Mouse (Mus musculus) erythroblast, adult 5-6 weeks (primary cell): ENCODE data around the gene Snrk. TPM values are rescaled to one million over a fixed set of nuclear protein-coding genes. Genes with fewer than 3 reads are reported as not detected.

Source experiments
- ATAC-seq: replicated peaks from 2 replicates; pipeline ENCODE4 v1.8.0; 2016; ENCODE audit warnings: moderate number of reproducible peaks, mild to moderate bottlenecking, moderate TSS enrichment, inconsistent platforms; ENCODE audit not compliant: poor library complexity, low FRiP score, severe bottlenecking
- total RNA-seq, 2 experiments: library from RNA; stranded (forward) in 1 of 2; stranded (reverse) in 1 of 2; fragments of 150-400 nt in 1 of 2; fragments of 200-764, 138-1000 nt in 1 of 2; gene quantifications; 2 replicates each; pipeline versions ENCODE4 v1.2.3 to v1.2.4; 2015 to 2017; ENCODE audit warnings: low replicate concordance in 2 of 2

Gene Snrk
- total RNA-seq, 2 experiments from 2014 or later: 4.2 to 28.9 TPM

- ATAC-seq: no peak
These were observed 88.6 kb downstream of the Snrk start for GRCm38 (mm10) chr9:122205543-122206200.

GRCm38 (mm10) chr9:122208311-122208710 lies 91.2 kb downstream of the Snrk start:
- ATAC-seq: no peak

- no peak for ATAC-seq
These were observed 98.1 kb downstream of the Snrk start for GRCm38 (mm10) chr9:122215118-122215517.

DNA sequence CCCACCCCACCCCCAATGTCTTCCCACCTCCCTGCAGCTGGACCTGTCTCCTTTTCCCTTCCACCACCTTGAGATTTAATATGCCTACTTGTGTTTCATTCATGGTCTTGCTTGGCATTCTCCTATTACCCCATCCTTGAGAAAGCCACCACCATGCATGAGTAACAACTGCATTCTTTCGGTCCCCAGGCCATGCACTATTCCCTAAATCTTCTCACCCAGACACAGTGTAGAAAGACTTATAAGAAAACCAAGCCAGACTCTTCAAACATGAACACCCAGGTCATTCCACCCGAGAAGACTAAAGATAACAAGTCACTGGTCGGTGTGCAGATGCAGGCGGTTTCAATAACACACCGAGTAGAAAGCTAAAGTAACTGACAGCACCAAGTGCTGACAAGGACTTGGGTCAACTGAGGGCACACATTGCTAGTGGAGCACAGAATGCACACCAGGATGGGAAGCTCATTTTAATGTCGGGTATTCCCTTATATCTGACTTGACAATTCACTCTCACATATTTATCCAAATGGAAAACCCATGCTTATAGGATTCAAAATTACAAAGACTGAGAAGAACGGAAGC lies 100.0 kb downstream of the Snrk start:
- no peak for ATAC-seq

Other genes starting within 250 kb of the Snrk start
- gene Ackr2, start 218.9 kb upstream of the Snrk start, total RNA-seq (2015; ENCODE audit: low replicate concordance): not detected in 2 replicates
- 0.09 TPM in 1 of 2 replicates, not detected in the other for gene Ackr2, start 218.9 kb upstream of the Snrk start, total RNA-seq (2017; ENCODE audit: low replicate concordance)
- not detected in 2 replicates for gene Cyp8b1, start 201.0 kb upstream of the Snrk start, total RNA-seq (2015; ENCODE audit: low replicate concordance)
- not detected in 2 replicates for gene Cyp8b1, start 201.0 kb upstream of the Snrk start, total RNA-seq (2017; ENCODE audit: low replicate concordance)
- gene Fam198a, start 166.3 kb upstream of the Snrk start, total RNA-seq (2015; ENCODE audit: low replicate concordance): not detected in 2 replicates
- gene Fam198a, start 166.3 kb upstream of the Snrk start, total RNA-seq (2017; ENCODE audit: low replicate concordance): not detected in 2 replicates
- not detected in 2 replicates for gene Pomgnt2, start 120.2 kb upstream of the Snrk start, total RNA-seq (2015; ENCODE audit: low replicate concordance)
- gene Pomgnt2, start 120.2 kb upstream of the Snrk start, total RNA-seq (2017; ENCODE audit: low replicate concordance): 2.0 TPM in 1 of 2 replicates, not detected in the other
- 14.8 and 31.1 TPM in 2 replicates for gene Ano10, start 177.2 kb downstream of the Snrk start, total RNA-seq (2015; ENCODE audit: low replicate concordance)
- gene Ano10, start 177.2 kb downstream of the Snrk start, total RNA-seq (2017; ENCODE audit: low replicate concordance): 6.4 and 7.4 TPM in 2 replicates
- 52.3 and 59.8 TPM in 2 replicates for gene Abhd5, start 234.3 kb downstream of the Snrk start, total RNA-seq (2015; ENCODE audit: low replicate concordance)
- gene Abhd5, start 234.3 kb downstream of the Snrk start, total RNA-seq (2017; ENCODE audit: low replicate concordance): 55.9 and 70.3 TPM in 2 replicates